Mouse (Mus musculus): ENCODE results near the gene Gabbr2. TPM values are rescaled to one million over a fixed set of nuclear protein-coding genes. Genes with fewer than 3 reads are reported as not detected.
A peak's percentile ranks its signal among the peaks of the same experiment; 100 is the strongest.
"Not testable (repeated sequence)": the region's sequence is repeated elsewhere in the genome, so short reads cannot be mapped to it uniquely, and the experiment has no call there.

Gabbr2 gene
- polyA plus RNA-seq, 1 experiment = 25.0 TPM

GRCm38 (mm10) chr4:46639866-46640265 is 351.8 kb downstream of the Gabbr2 start:
- no peak for DNase-seq (ENCODE audit: low read depth)

DNA sequence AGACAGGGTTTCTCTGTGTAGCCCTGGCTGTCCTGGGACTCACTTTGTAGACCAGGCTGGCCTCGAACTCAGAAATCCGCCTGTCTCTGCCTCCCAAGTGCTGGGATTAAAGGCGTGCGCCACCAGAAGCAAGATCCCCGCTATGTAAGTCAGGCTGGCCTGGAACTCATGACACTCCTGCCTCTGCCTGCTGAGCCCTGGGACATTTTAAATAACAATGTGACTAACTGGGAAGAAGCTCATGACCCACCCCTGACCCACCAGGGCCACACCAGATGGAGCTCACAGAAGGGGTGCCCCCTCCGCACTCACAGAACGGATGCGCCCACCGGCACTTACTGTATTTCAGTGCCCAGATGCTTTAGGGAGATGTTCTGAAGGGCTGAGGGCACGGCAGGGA is 354.4 kb downstream of the Gabbr2 start:
- not testable (repeated sequence) for DNase-seq (ENCODE audit: low read depth)

More at GRCm38 (mm10) chr4:46639866-46640265, 351.8 kb downstream of the Gabbr2 start:
- TF ChIP-seq POLR2A (IDR thresholded peaks at IDR 0.05; ENCODE audit: borderline replicate concordance, extremely low read depth, insufficient read depth, insufficient read length, poor library complexity, severe bottlenecking) (no peak), CTCF (IDR thresholded peaks at IDR 0.05; ENCODE audit: borderline replicate concordance, extremely low read depth, insufficient read depth, insufficient read length) (no peak)

DNA sequence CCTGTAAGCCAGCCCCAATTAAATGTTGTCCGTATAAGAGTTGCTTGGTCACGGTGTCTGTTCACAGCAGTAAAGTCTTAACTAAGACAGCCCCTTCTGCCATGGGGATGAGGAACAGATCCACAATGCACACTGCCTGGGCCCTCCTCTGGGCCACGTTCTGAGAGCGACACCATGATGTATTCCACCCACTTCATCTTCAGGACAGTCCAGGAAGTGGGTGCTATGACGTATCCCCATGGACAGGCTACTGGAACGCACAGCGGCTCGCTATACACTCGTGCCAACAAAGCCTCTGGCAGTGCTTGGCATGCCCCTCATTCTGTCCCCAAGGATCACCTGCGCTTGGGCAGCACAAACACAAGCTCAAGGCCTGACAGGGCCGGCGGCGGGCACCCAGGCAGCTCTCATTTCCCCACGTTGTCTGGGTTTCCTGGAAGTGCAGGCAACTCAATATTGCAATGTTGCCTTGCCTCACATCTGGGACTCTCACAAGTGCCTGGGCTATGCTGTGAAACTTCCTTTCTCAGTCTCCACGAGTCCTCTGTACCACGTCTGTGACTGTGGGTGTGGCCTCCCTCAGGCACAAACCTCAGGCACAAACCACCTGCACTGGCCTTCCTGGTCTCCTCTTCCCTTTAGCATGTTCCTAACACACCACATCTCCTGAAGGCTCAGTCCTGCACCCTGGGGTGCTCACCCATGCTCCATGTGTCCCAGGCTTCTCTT is 355.8 kb downstream of the Gabbr2 start:
- DNase-seq (ENCODE audit: low read depth) = no peak
- no peak for TF ChIP-seq CTCF (IDR thresholded peaks at IDR 0.05; ENCODE audit: borderline replicate concordance, extremely low read depth, insufficient read depth, insufficient read length)

DNA sequence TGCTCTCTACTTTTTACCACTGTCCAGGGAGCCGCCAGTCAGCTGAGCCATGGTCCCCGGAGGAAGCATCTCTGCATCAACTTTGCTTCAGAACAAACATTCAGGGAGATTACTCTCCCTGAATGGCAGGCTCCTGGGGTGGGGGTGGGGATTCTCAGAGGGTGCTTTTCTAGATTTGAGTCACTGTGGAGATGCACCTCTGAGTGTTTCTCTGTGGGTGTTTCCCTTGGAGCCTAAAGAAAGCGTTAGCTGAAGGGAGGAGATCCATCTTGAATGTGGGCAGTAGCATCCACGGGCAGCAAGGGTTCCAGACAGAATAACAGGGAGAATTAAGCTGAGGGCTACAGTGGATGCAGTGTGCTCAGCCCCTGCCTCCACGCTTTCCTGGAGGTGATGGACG is 356.8 kb downstream of the Gabbr2 start:
- DNase-seq (ENCODE audit: low read depth) = no peak
- TF ChIP-seq POLR2A (IDR thresholded peaks at IDR 0.05; ENCODE audit: borderline replicate concordance, extremely low read depth, insufficient read depth, insufficient read length, poor library complexity, severe bottlenecking) (no peak), CTCF (IDR thresholded peaks at IDR 0.05; ENCODE audit: borderline replicate concordance, extremely low read depth, insufficient read depth, insufficient read length) (no peak)

DNA sequence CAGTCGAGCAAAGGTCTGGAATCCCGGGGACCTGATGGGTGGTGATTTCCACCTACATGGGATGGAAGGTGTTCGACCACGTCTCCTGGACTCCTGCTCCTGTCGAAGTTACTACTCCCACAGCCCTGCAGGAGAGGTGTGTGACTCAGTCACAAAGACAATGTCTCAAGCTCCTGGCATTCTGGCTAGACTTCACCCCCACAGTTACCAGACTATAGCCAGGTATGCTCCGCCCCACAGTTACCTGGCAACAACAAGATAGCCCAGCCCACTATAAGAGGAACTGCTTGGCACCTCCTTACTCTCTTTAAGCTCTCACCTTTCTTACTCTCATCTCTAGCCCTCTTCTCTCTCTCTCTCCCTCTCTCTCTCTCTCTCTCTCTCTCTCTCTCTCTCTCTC is 358.1 kb downstream of the Gabbr2 start:
- DNase-seq (ENCODE audit: low read depth) = not testable (repeated sequence)

GRCm38 (mm10) chr4:46632465-46632864 is 359.2 kb downstream of the Gabbr2 start:
- TF ChIP-seq POLR2A (IDR thresholded peaks at IDR 0.05; ENCODE audit: borderline replicate concordance, extremely low read depth, insufficient read depth, insufficient read length, poor library complexity, severe bottlenecking) = no peak
- TF ChIP-seq CTCF (IDR thresholded peaks at IDR 0.05; ENCODE audit: borderline replicate concordance, extremely low read depth, insufficient read depth, insufficient read length) = no peak
- no peak for DNase-seq (ENCODE audit: low read depth)

- no peak for DNase-seq (ENCODE audit: low read depth)
- TF ChIP-seq CTCF (IDR thresholded peaks at IDR 0.05; ENCODE audit: borderline replicate concordance, extremely low read depth, insufficient read depth, insufficient read length) (no peak), POLR2A (IDR thresholded peaks at IDR 0.05; ENCODE audit: borderline replicate concordance, extremely low read depth, insufficient read depth, insufficient read length, poor library complexity, severe bottlenecking) (no peak)
These were observed 361.3 kb downstream of the Gabbr2 start for GRCm38 (mm10) chr4:46630390-46630789.

DNA sequence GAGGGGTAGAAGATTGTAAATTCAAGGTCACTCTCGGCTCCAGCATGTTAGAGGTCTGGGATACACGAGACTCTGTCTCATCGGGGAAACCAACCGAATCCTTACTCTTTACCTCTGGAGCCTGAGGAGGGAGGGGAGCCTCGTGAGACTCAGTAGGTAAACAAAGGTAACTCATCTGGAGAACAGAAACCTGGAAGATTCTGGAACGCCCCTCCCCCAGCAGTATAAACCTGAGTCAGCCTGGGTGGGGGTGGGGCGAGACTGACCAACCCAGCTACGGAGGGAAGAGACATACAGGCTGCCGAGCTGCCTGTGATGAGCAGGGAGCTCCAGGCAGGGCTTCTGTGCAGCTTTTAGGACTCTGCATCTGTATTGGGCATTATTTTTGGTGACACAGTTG is 362.8 kb downstream of the Gabbr2 start:
- no peak for DNase-seq (ENCODE audit: low read depth)
- no peak for TF ChIP-seq CTCF (IDR thresholded peaks at IDR 0.05; ENCODE audit: borderline replicate concordance, extremely low read depth, insufficient read depth, insufficient read length)
- no peak for TF ChIP-seq POLR2A (IDR thresholded peaks at IDR 0.05; ENCODE audit: borderline replicate concordance, extremely low read depth, insufficient read depth, insufficient read length, poor library complexity, severe bottlenecking)

DNA sequence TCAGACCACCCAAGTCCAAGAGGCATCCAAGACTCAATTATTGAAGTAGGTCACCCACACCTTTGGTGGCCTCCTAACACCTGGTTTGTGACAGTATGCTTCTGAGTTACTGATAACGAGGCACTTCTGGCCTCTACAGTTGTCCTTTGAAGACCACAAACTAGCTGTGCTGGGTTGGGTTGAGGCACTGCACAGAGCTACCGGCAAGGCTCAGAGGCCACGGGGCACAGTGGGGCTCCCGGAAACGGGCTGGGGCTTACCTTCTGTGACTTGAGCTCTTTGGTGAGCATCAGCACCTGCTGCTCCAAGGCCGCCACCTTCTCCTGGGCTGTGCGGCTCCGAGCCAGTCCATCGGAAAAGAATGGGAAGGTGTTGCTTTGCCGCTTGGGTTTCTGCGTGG is 363.6 kb downstream of the Gabbr2 start:
- DNase-seq (ENCODE audit: low read depth) = no peak
- TF ChIP-seq CTCF (IDR thresholded peaks at IDR 0.05; ENCODE audit: borderline replicate concordance, extremely low read depth, insufficient read depth, insufficient read length) = no peak
- no peak for TF ChIP-seq POLR2A (IDR thresholded peaks at IDR 0.05; ENCODE audit: borderline replicate concordance, extremely low read depth, insufficient read depth, insufficient read length, poor library complexity, severe bottlenecking)

DNA sequence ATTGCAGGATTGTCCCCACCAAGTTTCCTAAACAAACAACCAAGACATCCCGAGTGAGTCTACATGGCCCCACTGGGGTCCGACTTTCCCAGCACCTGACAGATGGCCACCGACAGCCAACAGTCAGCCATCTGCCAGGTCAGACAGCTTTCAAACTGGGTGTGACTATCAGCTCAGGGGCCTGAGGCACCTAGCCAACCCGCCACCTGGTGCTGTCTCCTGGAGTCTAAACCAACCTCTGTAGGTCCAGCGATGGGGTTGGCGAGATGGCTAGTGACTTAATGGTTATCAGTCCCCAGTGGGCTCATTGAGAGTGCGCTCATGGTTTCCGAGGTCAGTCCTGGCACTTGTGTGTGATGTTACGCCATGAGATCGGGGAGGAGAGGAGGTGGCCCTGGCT is 366.6 kb downstream of the Gabbr2 start:
- TF ChIP-seq POLR2A (IDR thresholded peaks at IDR 0.05; ENCODE audit: borderline replicate concordance, extremely low read depth, insufficient read depth, insufficient read length, poor library complexity, severe bottlenecking) (no peak), CTCF (IDR thresholded peaks at IDR 0.05; ENCODE audit: borderline replicate concordance, extremely low read depth, insufficient read depth, insufficient read length) (no peak)

DNA sequence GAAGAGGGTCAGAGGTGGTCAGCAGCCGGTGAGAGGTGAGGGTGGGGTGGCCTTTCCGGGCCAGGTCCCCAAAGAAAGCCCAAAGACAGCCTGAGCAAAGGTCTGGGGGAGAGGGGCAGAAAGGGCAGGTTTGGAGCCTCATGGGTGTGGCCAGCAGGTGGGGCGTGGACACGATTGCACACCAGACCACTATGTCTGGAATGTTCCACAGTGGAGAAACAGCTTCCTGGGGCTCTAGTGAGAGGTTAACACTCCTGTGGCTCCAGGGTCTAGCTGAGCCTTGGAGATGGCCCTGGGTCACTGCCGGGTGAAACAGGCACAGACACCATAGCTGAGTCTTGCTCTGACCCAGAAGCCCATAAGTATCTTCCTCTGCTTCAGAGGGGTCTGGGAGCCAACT is 368.7 kb downstream of the Gabbr2 start:
- no peak for DNase-seq (ENCODE audit: low read depth)
- TF ChIP-seq CTCF (IDR thresholded peaks at IDR 0.05; ENCODE audit: borderline replicate concordance, extremely low read depth, insufficient read depth, insufficient read length) (no peak), POLR2A (IDR thresholded peaks at IDR 0.05; ENCODE audit: borderline replicate concordance, extremely low read depth, insufficient read depth, insufficient read length, poor library complexity, severe bottlenecking) (no peak)

More for the DNA sequence above, 366.6 kb downstream of the Gabbr2 start:
- DNase-seq (ENCODE audit: low read depth) = peak; percentile 71

DNA sequence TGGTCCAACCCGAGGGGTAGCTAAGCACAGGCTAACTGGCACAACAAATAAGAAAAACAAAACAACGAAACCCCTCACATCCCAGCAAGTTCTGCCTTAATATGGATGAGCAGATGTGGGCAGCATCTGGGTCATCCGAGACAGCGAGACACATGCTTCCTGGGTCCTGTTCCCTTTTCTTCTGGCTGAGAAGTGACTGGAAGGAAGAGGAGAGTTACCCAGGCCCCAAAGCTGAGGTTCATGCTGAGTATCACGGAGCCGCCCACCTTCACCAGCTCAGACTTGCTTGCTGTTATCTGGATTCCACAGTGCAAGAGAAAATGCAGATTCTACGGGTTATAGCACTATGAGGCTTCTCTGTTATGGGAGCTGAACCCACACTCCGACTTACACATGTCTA is 370.7 kb downstream of the Gabbr2 start:
- no peak for DNase-seq (ENCODE audit: low read depth)
- no peak for TF ChIP-seq CTCF (IDR thresholded peaks at IDR 0.05; ENCODE audit: borderline replicate concordance, extremely low read depth, insufficient read depth, insufficient read length)
- no peak for TF ChIP-seq POLR2A (IDR thresholded peaks at IDR 0.05; ENCODE audit: borderline replicate concordance, extremely low read depth, insufficient read depth, insufficient read length, poor library complexity, severe bottlenecking)

- DNase-seq (ENCODE audit: low read depth) = peak; percentile 39
- TF ChIP-seq CTCF (IDR thresholded peaks at IDR 0.05; ENCODE audit: borderline replicate concordance, extremely low read depth, insufficient read depth, insufficient read length) (peak; percentile 62), POLR2A (IDR thresholded peaks at IDR 0.05; ENCODE audit: borderline replicate concordance, extremely low read depth, insufficient read depth, insufficient read length, poor library complexity, severe bottlenecking) (no peak)
These were observed 371.3 kb downstream of the Gabbr2 start for GRCm38 (mm10) chr4:46620330-46620729.
